Mouse (Mus musculus): ENCODE measurements around the gene Tspan1.

DNA sequence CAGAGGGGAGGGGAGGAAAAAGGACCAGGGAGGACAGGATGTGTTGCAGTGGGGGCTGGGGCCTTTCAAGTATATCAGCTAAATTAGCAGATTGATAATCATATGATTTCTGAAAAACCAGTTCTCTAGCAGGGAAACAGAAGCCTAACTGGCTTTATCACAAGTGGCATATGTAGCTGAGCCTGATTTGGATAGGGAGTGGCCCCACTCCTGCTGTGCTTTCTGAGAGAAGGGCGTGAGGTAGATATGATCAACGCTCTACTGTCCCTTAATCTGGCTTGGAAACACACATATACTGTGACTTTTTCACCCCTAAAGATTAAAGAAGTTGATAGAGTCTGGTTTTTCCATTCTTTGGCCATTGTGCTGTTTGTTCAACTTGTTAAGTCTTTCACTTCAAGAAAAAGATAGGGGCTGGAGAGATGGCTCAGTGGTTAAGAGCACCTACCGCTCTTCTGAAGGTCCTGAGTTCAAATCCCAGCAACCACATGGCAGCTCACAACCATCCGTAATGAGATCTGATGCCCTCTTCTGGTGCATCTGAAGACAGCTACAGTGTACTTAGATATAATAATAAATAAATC lies 41.5 kb downstream of the Tspan1 start:
- TF ChIP-seq CTCF (IDR thresholded peaks at IDR 0.05; ENCODE audit: control insufficient read depth, insufficient read depth, insufficient read length) (no peak), MAX (IDR thresholded peaks at IDR 0.05) (no peak), CEBPB (IDR thresholded peaks at IDR 0.05; ENCODE audit: low read depth) (no peak), USF1 (IDR thresholded peaks at IDR 0.05; ENCODE audit: low read depth) (no peak), MYOD1 (IDR thresholded peaks at IDR 0.05; ENCODE audit: control insufficient read depth, insufficient read length, low read depth) (no peak), FOSL1 (IDR thresholded peaks at IDR 0.05; ENCODE audit: insufficient read depth, low read length, poor library complexity, severe bottlenecking) (no peak), MYOG (IDR thresholded peaks at IDR 0.05; ENCODE audit: control insufficient read depth, extremely low read depth, insufficient read length) (no peak)
